Mouse (Mus musculus) ES-Bruce4 (cell line): ENCODE measurements around the gene Gap43. TPM values are rescaled to one million over a fixed set of nuclear protein-coding genes. Genes with fewer than 3 reads are reported as not detected.

Source experiments
- H3K27ac ChIP-seq: 2 replicates; pipeline ENCODE4 v1.5.1; 2012; ENCODE audit warnings: low read length, inconsistent platforms; ENCODE audit not compliant: insufficient read depth
- H3K27me3 ChIP-seq: 2 replicates; pipeline ENCODE4 v1.6.1; 2012; ENCODE audit warnings: mild to moderate bottlenecking, low read length, inconsistent platforms; ENCODE audit not compliant: control insufficient read depth, poor library complexity, insufficient read depth, severe bottlenecking
- H3K36me3 ChIP-seq: 2 replicates; pipeline ENCODE4 v1.6.1; 2012; ENCODE audit warnings: inconsistent platforms, mild to moderate bottlenecking, low read length, moderate library complexity; ENCODE audit not compliant: control insufficient read depth, poor library complexity, insufficient read depth, severe bottlenecking
- H3K4me1 ChIP-seq: one replicate; pipeline ENCODE4 v1.8.1; 2011; ENCODE audit warnings: low read length; ENCODE audit not compliant: control insufficient read depth, insufficient read depth
- H3K4me3 ChIP-seq: 2 replicates; pipeline ENCODE4 v1.5.1; 2011; ENCODE audit warnings: low read depth, mild to moderate bottlenecking, low read length
- H3K9ac ChIP-seq: 2 replicates; pipeline ENCODE4 v1.6.1; 2012; ENCODE audit warnings: low read depth, mild to moderate bottlenecking, inconsistent platforms; ENCODE audit not compliant: poor library complexity, severe bottlenecking
- H3K9me3 ChIP-seq: replicated peaks from 2 replicates; pipeline ENCODE4 v1.6.1; 2012; ENCODE audit warnings: mild to moderate bottlenecking, low read length, inconsistent platforms; ENCODE audit not compliant: control insufficient read depth, poor library complexity, insufficient read depth, severe bottlenecking
- CTCF ChIP-seq: IDR thresholded peaks from one replicate; pipeline ENCODE4 v1.8.1; 2011; ENCODE audit warnings: low read depth, low read length
- EP300 ChIP-seq: IDR thresholded peaks from 2 replicates; pipeline ENCODE4 v1.6.1; 2011; ENCODE audit warnings: low read depth, low read length; ENCODE audit not compliant: insufficient read depth
- POLR2A ChIP-seq: IDR thresholded peaks from one replicate; pipeline ENCODE4 v1.8.1; 2011; ENCODE audit warnings: low read length; ENCODE audit not compliant: insufficient read depth
- polyA plus RNA-seq: library from polyadenylated mRNA; stranded (reverse); fragments of >200 nt; gene quantifications from 2 replicates; pipeline ENCODE4 v1.2.4, GENCODE M21; 2011; ENCODE audit warnings: low read depth; ENCODE audit not compliant: missing spikeins, insufficient read depth, insufficient read length

The Gap43 gene
- polyA plus RNA-seq, 1 experiment, result 9.9 TPM

GRCm38 (mm10) chr16:42337663-42338062 is 2.8 kb downstream of the Gap43 start:
- no peak for TF ChIP-seq POLR2A
- TF ChIP-seq EP300, result no peak
- no peak for TF ChIP-seq CTCF
- H3K27me3 ChIP-seq, result no peaks in the 10 kb centered on the region
- no peak overlapping the region for H3K4me3 ChIP-seq
- H3K36me3 ChIP-seq, result no peaks in the 10 kb centered on the region
- no peak overlapping the region for H3K9ac ChIP-seq
- peaks cover 3% of the 10 kb centered on the region for H3K4me1 ChIP-seq
- no peaks in the 10 kb centered on the region for H3K9me3 ChIP-seq
- H3K27ac ChIP-seq, result no peak overlapping the region

GRCm38 (mm10) chr16:42336610-42337009 is 3.8 kb downstream of the Gap43 start:
- Histone ChIP-seq H3K9ac (no peak overlapping the region), H3K4me3 (no peak overlapping the region), H3K27me3 (no peaks in the 10 kb centered on the region), H3K9me3 (no peaks in the 10 kb centered on the region), H3K27ac (no peak overlapping the region), H3K36me3 (no peaks in the 10 kb centered on the region), H3K4me1 (peaks cover 3% of the 10 kb centered on the region)
- TF ChIP-seq POLR2A, result no peak
- TF ChIP-seq CTCF, result no peak
- TF ChIP-seq EP300, result no peak

- Histone ChIP-seq H3K4me3 (no peak overlapping the region), H3K9ac (no peak overlapping the region), H3K4me1 (peaks cover 2% of the 10 kb centered on the region), H3K27ac (no peak overlapping the region), H3K9me3 (no peaks in the 10 kb centered on the region), H3K27me3 (no peaks in the 10 kb centered on the region), H3K36me3 (no peaks in the 10 kb centered on the region)
- TF ChIP-seq EP300, result no peak
- TF ChIP-seq POLR2A, result no peak
- TF ChIP-seq CTCF, result no peak
These were observed 8.1 kb downstream of the Gap43 start for GRCm38 (mm10) chr16:42332321-42332720.

- TF ChIP-seq CTCF (no peak), POLR2A (no peak), EP300 (no peak)
- no peak overlapping the region for H3K4me3 ChIP-seq
- no peak overlapping the region for H3K27ac ChIP-seq
- no peaks in the 10 kb centered on the region for H3K36me3 ChIP-seq
- no peak overlapping the region for H3K9ac ChIP-seq
- no peaks in the 10 kb centered on the region for H3K4me1 ChIP-seq
- no peaks in the 10 kb centered on the region for H3K9me3 ChIP-seq
- no peaks in the 10 kb centered on the region for H3K27me3 ChIP-seq
These were observed 14.3 kb downstream of the Gap43 start for GRCm38 (mm10) chr16:42326191-42326590.

GRCm38 (mm10) chr16:42325536-42325935 is 14.9 kb downstream of the Gap43 start:
- no peak overlapping the region for H3K9ac ChIP-seq
- no peaks in the 10 kb centered on the region for H3K9me3 ChIP-seq
- no peaks in the 10 kb centered on the region for H3K27me3 ChIP-seq
- no peak overlapping the region for H3K27ac ChIP-seq
- H3K36me3 ChIP-seq, result no peaks in the 10 kb centered on the region
- no peak overlapping the region for H3K4me3 ChIP-seq
- TF ChIP-seq EP300 (no peak), POLR2A (no peak), CTCF (no peak)
- no peaks in the 10 kb centered on the region for H3K4me1 ChIP-seq

GRCm38 (mm10) chr16:42319831-42320230 is 20.6 kb downstream of the Gap43 start:
- H3K9ac ChIP-seq, result no peak overlapping the region
- no peaks in the 10 kb centered on the region for H3K36me3 ChIP-seq
- no peaks in the 10 kb centered on the region for H3K4me1 ChIP-seq
- H3K9me3 ChIP-seq, result no peaks in the 10 kb centered on the region
- TF ChIP-seq CTCF, result no peak
- no peaks in the 10 kb centered on the region for H3K27me3 ChIP-seq
- no peak overlapping the region for H3K27ac ChIP-seq
- H3K4me3 ChIP-seq, result no peak overlapping the region
